ENCODE assay signal across 7 mouse cellular contexts in the genomic region with DNA sequence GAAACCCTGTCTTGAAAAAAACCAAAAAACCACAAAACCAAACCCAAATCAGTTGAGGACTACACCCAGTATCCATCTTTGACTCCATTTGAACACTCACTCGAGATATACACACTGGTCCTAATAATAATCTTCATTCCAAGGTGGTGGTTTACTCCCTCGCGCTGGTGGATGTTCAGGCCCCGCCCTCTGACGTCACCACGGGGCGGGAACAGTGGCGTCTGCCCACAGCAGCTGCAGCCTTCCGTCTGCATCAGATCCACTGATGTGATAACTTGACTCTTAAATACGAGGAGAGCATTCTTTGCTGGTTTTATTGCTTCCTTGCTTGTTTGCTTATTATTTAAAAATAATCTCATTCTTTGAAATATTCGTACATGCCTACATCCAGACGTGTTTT. TPM values are rescaled to one million over a fixed set of nuclear protein-coding genes. Genes with fewer than 3 reads are reported as not detected.
DNase-seq lines count a peak whose midpoint lies in the region; ATAC-seq lines count a peak whose summit lies in the region.

No protein-coding gene starts in this region.

- H3K27me3 ChIP-seq in forebrain, embryonic 15.5 days, result no peaks in the 10 kb centered on the region
- H3K27me3 ChIP-seq in limb, embryonic 12.5 days, result peaks cover 24% of the 10 kb centered on the region
- H3K27me3 ChIP-seq in midbrain, embryonic 13.5 days, result peaks cover 12% of the 10 kb centered on the region; the same call in 1 of the 2 replicates

- peaks cover 8% of the 10 kb centered on the region for H3K4me1 ChIP-seq in forebrain, embryonic 15.5 days
- H3K4me1 ChIP-seq in limb, embryonic 12.5 days (replicated peaks), result 0 out of 2 replicates have a peak, but pooled peaks cover 3% of the 10 kb centered on the region
- peaks cover 3% of the 10 kb centered on the region; the same call in 1 of the 2 replicates for H3K4me1 ChIP-seq in midbrain, embryonic 13.5 days (replicated peaks)

- H3K27ac ChIP-seq in forebrain, embryonic 15.5 days (replicated peaks), result no peak overlapping the region
- H3K27ac ChIP-seq in limb, embryonic 12.5 days, result no peak overlapping the region
- H3K27ac ChIP-seq in midbrain, embryonic 13.5 days, result no peak overlapping the region

- peak; percentile 73 for DNase-seq in ES-CJ7 (ENCODE audit: low read depth, low spot score)
- DNase-seq in adrenal gland, adult 8-10 months, result peak; percentile 47
- DNase-seq in spleen, postnatal 14 days (ENCODE audit: low spot score in 2 of 2), result peak; percentile 42 to 67

- 4% methylated on average over 12 of the region's 12 CpGs for WGBS in forebrain, embryonic 15.5 days
- 3% methylated on average over 12 of the region's 12 CpGs for WGBS in limb, embryonic 12.5 days
- WGBS in midbrain, embryonic 13.5 days, result 5% methylated on average over 12 of the region's 12 CpGs

- H3K4me3 ChIP-seq in forebrain, embryonic 15.5 days, result peak overlapping the region; percentile 15; the same call in 1 of the 2 replicates
- no peak overlapping the region for H3K4me3 ChIP-seq in limb, embryonic 12.5 days (replicated peaks)
- H3K4me3 ChIP-seq in midbrain, embryonic 13.5 days (replicated peaks), result peak overlapping the region; percentile 9; the same call in 1 of the 2 replicates

- peak overlapping the region; percentile 23; the same call in 1 of the 2 replicates for H3K4me2 ChIP-seq in forebrain, embryonic 15.5 days (replicated peaks)
- H3K4me2 ChIP-seq in limb, embryonic 12.5 days, result peak overlapping the region; percentile 37
- H3K4me2 ChIP-seq in midbrain, embryonic 13.5 days (replicated peaks), result peak overlapping the region; percentile 29

- no peaks in the 10 kb centered on the region for H3K36me3 ChIP-seq in forebrain, embryonic 15.5 days
- no peaks in the 10 kb centered on the region for H3K36me3 ChIP-seq in limb, embryonic 12.5 days
- no peaks in the 10 kb centered on the region for H3K36me3 ChIP-seq in midbrain, embryonic 13.5 days

- ATAC-seq in forebrain, embryonic 15.5 days (replicated peaks), result 0 out of 2 replicates have a peak, but pooled peaks have one; percentile 55
- peak; percentile 81 to 83 for ATAC-seq in hematopoietic stem cell, adult 5-6 weeks (replicated peaks in 1 of 2; ENCODE audit: insufficient read depth in 1 of 2, low FRiP score in 2 of 2, low TSS enrichment in 1 of 2, low read depth in 1 of 2, poor library complexity in 2 of 2, severe bottlenecking in 2 of 2)
- ATAC-seq in limb, embryonic 12.5 days (ENCODE audit: insufficient number of reproducible peaks, insufficient read depth, low FRiP score, low TSS enrichment, low read depth), result no peak
- ATAC-seq in midbrain, embryonic 13.5 days, result peak; percentile 38; the same call in 1 of the 2 replicates

- H3K9ac ChIP-seq in forebrain, embryonic 15.5 days (replicated peaks), result no peak overlapping the region
- no peak overlapping the region for H3K9ac ChIP-seq in limb, embryonic 12.5 days (replicated peaks)
- no peak overlapping the region for H3K9ac ChIP-seq in midbrain, embryonic 13.5 days (replicated peaks)

- H3K9me3 ChIP-seq in forebrain, embryonic 15.5 days, result no peaks in the 10 kb centered on the region
- H3K9me3 ChIP-seq in limb, embryonic 12.5 days, result no peaks in the 10 kb centered on the region
- H3K9me3 ChIP-seq in midbrain, embryonic 13.5 days, result no peaks in the 10 kb centered on the region

RNA-seq across cellular contexts. Expression of a gene that starts 24.1 kb away (rescaled TPM):
- under 1 TPM in 2 of 4 experiments, not detected in 2; 0.12 to 0.18 TPM for total RNA-seq in adrenal gland, adult 8-10 months (2022)
- not detected in 2 replicates for polyA plus RNA-seq in forebrain, embryonic 15.5 days (2015; fragmentation: Nextera tagmentation; extraction: Ambion mirVana)
- 0.13 and 0.25 TPM in 2 replicates for total RNA-seq in hematopoietic stem cell, adult 5-6 weeks (2017)
- not detected in 2 replicates for polyA plus RNA-seq in limb, embryonic 12.5 days (2016; fragmentation: Nextera tagmentation; extraction: Ambion mirVana)
- polyA plus RNA-seq in midbrain, embryonic 13.5 days (2015; fragmentation: Nextera tagmentation; extraction: Ambion mirVana), result not detected in 2 replicates

RNA-seq across cellular contexts. Expression of a gene that starts 32.8 kb away (rescaled TPM):
- under 1 TPM in 1 of 4 experiments, not detected in 3; 0.05 TPM for total RNA-seq in adrenal gland, adult 8-10 months (2022)
- polyA plus RNA-seq in forebrain, embryonic 15.5 days (2015; fragmentation: Nextera tagmentation; extraction: Ambion mirVana), result 0.51 and 0.67 TPM in 2 replicates
- total RNA-seq in hematopoietic stem cell, adult 5-6 weeks (2017), result 2.8 and 4.5 TPM in 2 replicates
- 0.16 and 0.23 TPM in 2 replicates for polyA plus RNA-seq in limb, embryonic 12.5 days (2016; fragmentation: Nextera tagmentation; extraction: Ambion mirVana)
- 0.44 and 1.1 TPM in 2 replicates for polyA plus RNA-seq in midbrain, embryonic 13.5 days (2015; fragmentation: Nextera tagmentation; extraction: Ambion mirVana)
